Mouse (Mus musculus): ENCODE data around the gene Zfp410. TPM values are rescaled to one million over a fixed set of nuclear protein-coding genes. Genes with fewer than 3 reads are reported as not detected.

Zfp410 gene
- total RNA-seq, 4 experiments from 2014 or later, result 18.9 to 20.2 (median 19.5) TPM

GRCm38 (mm10) chr12:84361555-84362489 is 45.2 kb downstream of the Zfp410 start, which contains the start of the genes Coq6 and Fam161b:
Coq6 (plus strand) TSS chr12:84361657.
Fam161b (minus strand) TSS chr12:84361833.
- peak; percentile 97 for DNase-seq (ENCODE audit: low spot score)

- DNase-seq (ENCODE audit: low spot score), result no peak
These were observed 46.2 kb downstream of the Zfp410 start for GRCm38 (mm10) chr12:84362872-84363271.

GRCm38 (mm10) chr12:84364291-84364690 is 47.6 kb downstream of the Zfp410 start:
- DNase-seq (ENCODE audit: low spot score), result no peak

- no peak for DNase-seq (ENCODE audit: low spot score)
These were observed 48.5 kb downstream of the Zfp410 start for GRCm38 (mm10) chr12:84365137-84365536.

- no peak for DNase-seq (ENCODE audit: low spot score)
These were observed 50.3 kb downstream of the Zfp410 start for GRCm38 (mm10) chr12:84366971-84367370.

- DNase-seq (ENCODE audit: low spot score), result no peak
These were observed 55.0 kb downstream of the Zfp410 start for GRCm38 (mm10) chr12:84371647-84372046.

GRCm38 (mm10) chr12:84373831-84374481 is 57.3 kb downstream of the Zfp410 start:
- no peak for DNase-seq (ENCODE audit: low spot score)

GRCm38 (mm10) chr12:84382369-84382768 is 65.7 kb downstream of the Zfp410 start:
- DNase-seq (ENCODE audit: low spot score), result no peak

- peak; percentile 59 for DNase-seq (ENCODE audit: low spot score)
These were observed 68.0 kb downstream of the Zfp410 start for GRCm38 (mm10) chr12:84384644-84385081.

- DNase-seq (ENCODE audit: low spot score), result no peak
These were observed 68.8 kb downstream of the Zfp410 start for GRCm38 (mm10) chr12:84385408-84385807.

GRCm38 (mm10) chr12:84388097-84388496 is 71.4 kb downstream of the Zfp410 start:
- no peak for DNase-seq (ENCODE audit: low spot score)

- peak; percentile 30 for DNase-seq (ENCODE audit: low spot score)
These were observed 72.2 kb downstream of the Zfp410 start for GRCm38 (mm10) chr12:84388774-84389400.

- DNase-seq (ENCODE audit: low spot score), result no peak
These were observed 73.7 kb downstream of the Zfp410 start for GRCm38 (mm10) chr12:84390336-84390735.

- DNase-seq (ENCODE audit: low spot score), result no peak
These were observed 76.0 kb downstream of the Zfp410 start for GRCm38 (mm10) chr12:84392681-84393080.

Other genes starting within 250 kb of the Zfp410 start
- gene Acot5, start 247.5 kb upstream of the Zfp410 start, total RNA-seq (2022), result not detected
- gene Acot6, start 216.2 kb upstream of the Zfp410 start, total RNA-seq (2022), result 1 to 10 TPM; 1.9 to 2.8 (median 2.4) TPM
- gene Dnal1, start 202.5 kb upstream of the Zfp410 start, total RNA-seq (2022), result 1 to 10 TPM; 6.2 to 7.8 (median 7.0) TPM
- gene Pnma1, start 168.4 kb upstream of the Zfp410 start, total RNA-seq (2022), result under 1 TPM in 2 of 4 experiments, not detected in 2; 0.11 TPM
- gene Elmsan1, start 98.0 kb upstream of the Zfp410 start, total RNA-seq (2022), result 10 to 100 TPM; 13.1 to 17.5 (median 14.5) TPM
- 100 to 1,000 TPM; 216 to 264 (median 243) TPM for gene Ptgr2, start 31.6 kb upstream of the Zfp410 start, total RNA-seq (2022)
- gene Coq6, start 44.8 kb downstream of the Zfp410 start, total RNA-seq (2022), result 100 to 1,000 TPM in 2 of 4 experiments, 10 to 100 TPM in 2; 99.6 to 103 (median 101) TPM
- 10 to 100 TPM in 3 of 4 experiments, 1 to 10 TPM in 1; 9.8 to 13.2 (median 11.0) TPM for gene Fam161b, start 45.0 kb downstream of the Zfp410 start, total RNA-seq (2022)
- 100 to 1,000 TPM in 1 of 4 experiments, 10 to 100 TPM in 3; 69.5 to 108 (median 85.9) TPM for gene Entpd5, start 92.2 kb downstream of the Zfp410 start, total RNA-seq (2022)
- gene Bbof1, start 92.2 kb downstream of the Zfp410 start, total RNA-seq (2022), result 1 to 10 TPM in 3 of 4 experiments, under 1 TPM in 1; 0.92 to 2.3 (median 1.4) TPM
- gene Rnf113a2, start 100.3 kb downstream of the Zfp410 start, total RNA-seq (2022), result 10 to 100 TPM in 2 of 4 experiments, 1 to 10 TPM in 2; 9.4 to 12.7 (median 11.1) TPM
- gene Aldh6a1, start 134.2 kb downstream of the Zfp410 start, total RNA-seq (2022), result 100 to 1,000 TPM; 220 to 268 (median 246) TPM
- 10 to 100 TPM; 11.2 to 13.4 (median 12.9) TPM for gene Lin52, start 134.6 kb downstream of the Zfp410 start, total RNA-seq (2022)

Measured in heart, adult 8-10 months (tissue).